ENCODE assay signal across 10 mouse cellular contexts in the genomic region with DNA sequence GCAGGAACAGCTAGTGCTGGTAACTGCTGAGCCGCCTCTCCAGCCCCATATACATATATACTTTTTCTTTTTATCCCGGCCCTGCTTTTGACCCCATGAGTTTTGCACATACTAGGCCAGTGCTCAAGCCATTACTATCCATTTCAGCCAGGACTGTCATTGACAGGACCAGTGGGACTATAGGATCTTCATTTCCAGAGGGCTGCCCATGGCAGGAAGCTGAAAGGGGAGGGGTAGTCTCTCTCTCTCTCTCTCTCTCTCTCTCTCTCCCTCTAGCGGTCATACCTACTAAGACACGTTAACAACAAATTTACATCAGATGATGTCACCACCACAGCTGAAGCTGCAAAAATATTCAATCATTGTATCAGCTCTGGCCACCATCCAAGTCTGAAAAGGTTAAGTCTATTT. TPM values are rescaled to one million over a fixed set of nuclear protein-coding genes. Genes with fewer than 3 reads are reported as not detected.
DNase-seq lines count a peak whose midpoint lies in the region; ATAC-seq and TF ChIP-seq lines count a peak whose summit lies in the region.
"Had no signal": no experiment of that assay in that cellular context is flagged by ENCODE, and none has a peak within 500 bp of the region (broad histone marks: within the 10 kb centered on the region; RNA-seq: fewer than 3 reads in every experiment).

No protein-coding gene starts in this region.

- WGBS in hindbrain, embryonic 10.5 days: 23% methylated on average over 4 of the region's 4 CpGs
- WGBS in hindbrain, embryonic 16.5 days: 18% methylated on average over 4 of the region's 4 CpGs
- 11% methylated on average over 4 of the region's 4 CpGs for WGBS in neural tube, embryonic 15.5 days

- H3K27me3 ChIP-seq in hindbrain, embryonic 10.5 days (ENCODE audit: insufficient read depth, poor library complexity, severe bottlenecking): peaks cover 47% of the 10 kb centered on the region
- peaks cover 4% of the 10 kb centered on the region for H3K27me3 ChIP-seq in hindbrain, embryonic 16.5 days (replicated peaks; ENCODE audit: control insufficient read depth, insufficient read depth, low read length)
- peaks cover 9% of the 10 kb centered on the region; the same call in 1 of the 2 replicates for H3K27me3 ChIP-seq in E14TG2a.4 (ENCODE audit: insufficient read depth, low read length)
- no peaks in the 10 kb centered on the region for H3K27me3 ChIP-seq in neural tube, embryonic 15.5 days (replicated peaks)
- H3K27me3 ChIP-seq: embryonic facial prominence, embryonic 15.5 days had no signal

- no peak overlapping the region for H3K4me2 ChIP-seq in hindbrain, embryonic 16.5 days (ENCODE audit: low read length)
- H3K4me2 ChIP-seq in neural tube, embryonic 15.5 days: no peak overlapping the region
- H3K4me2 ChIP-seq: embryonic facial prominence, embryonic 15.5 days; neural tube, embryonic 12.5 days had no signal

- no peaks in the 10 kb centered on the region for H3K36me3 ChIP-seq in hindbrain, embryonic 10.5 days
- H3K36me3 ChIP-seq in hindbrain, embryonic 16.5 days (ENCODE audit: control insufficient read depth, insufficient read depth, low read length): no peaks in the 10 kb centered on the region
- H3K36me3 ChIP-seq in E14TG2a.4 (ENCODE audit: insufficient read depth, low read length): peaks cover 4% of the 10 kb centered on the region
- H3K36me3 ChIP-seq in neural tube, embryonic 15.5 days: no peaks in the 10 kb centered on the region
- H3K36me3 ChIP-seq: embryonic facial prominence, embryonic 15.5 days; neural tube, embryonic 12.5 days had no signal

- H3K4me3 ChIP-seq in hindbrain, embryonic 10.5 days: no peak overlapping the region
- no peak overlapping the region for H3K4me3 ChIP-seq in hindbrain, embryonic 16.5 days (ENCODE audit: low read length)
- no peak overlapping the region for H3K4me3 ChIP-seq in E14TG2a.4 (replicated peaks; ENCODE audit: low read length)
- no peak overlapping the region for H3K4me3 ChIP-seq in neural tube, embryonic 15.5 days (replicated peaks)
- H3K4me3 ChIP-seq: embryonic facial prominence, embryonic 15.5 days; neural tube, embryonic 12.5 days had no signal

- no peak overlapping the region for H3K27ac ChIP-seq in hindbrain, embryonic 10.5 days
- no peak overlapping the region for H3K27ac ChIP-seq in hindbrain, embryonic 16.5 days (ENCODE audit: low read depth, low read length)
- peak overlapping the region; percentile 33; the same call in 1 of the 2 replicates for H3K27ac ChIP-seq in neural tube, embryonic 15.5 days (replicated peaks)
- H3K27ac ChIP-seq: embryonic facial prominence, embryonic 15.5 days; neural tube, embryonic 12.5 days had no signal

- peak; percentile 56 for TF ChIP-seq CTCF in E14TG2a.4 (conservative IDR thresholded peaks at IDR 0.05; ENCODE audit: low read length)

- ATAC-seq in hindbrain, embryonic 16.5 days: no peak
- peak; percentile 54 for ATAC-seq in inflammation-experienced regulatory T-cells, adult 6 months
- ATAC-seq in neural tube, embryonic 15.5 days (ENCODE audit: low FRiP score): no peak

- no peaks in the 10 kb centered on the region for H3K9me3 ChIP-seq in hindbrain, embryonic 10.5 days
- H3K9me3 ChIP-seq in hindbrain, embryonic 16.5 days (ENCODE audit: control insufficient read depth, low read length): no peaks in the 10 kb centered on the region
- no peaks in the 10 kb centered on the region for H3K9me3 ChIP-seq in E14TG2a.4 (ENCODE audit: low read length)
- no peaks in the 10 kb centered on the region for H3K9me3 ChIP-seq in neural tube, embryonic 15.5 days (replicated peaks)
- H3K9me3 ChIP-seq: embryonic facial prominence, embryonic 15.5 days; neural tube, embryonic 12.5 days had no signal

- H3K9ac ChIP-seq in hindbrain, embryonic 16.5 days (ENCODE audit: low read depth, low read length): no peak overlapping the region
- H3K9ac ChIP-seq in neural tube, embryonic 15.5 days (replicated peaks): no peak overlapping the region
- H3K9ac ChIP-seq: embryonic facial prominence, embryonic 15.5 days; neural tube, embryonic 12.5 days had no signal

- peak; percentile 57 for DNase-seq in hindbrain, embryonic 10.5 days (ENCODE audit: low spot score)
- peak; percentile 74 for DNase-seq in cerebellum, adult 9-11 months
- no peak for DNase-seq in adrenal gland, adult 18-20 months (ENCODE audit: low spot score in 2 of 2)
- DNase-seq in spleen, postnatal 14 days (ENCODE audit: low spot score in 2 of 2): no peak

- peaks cover 68% of the 10 kb centered on the region for H3K4me1 ChIP-seq in hindbrain, embryonic 10.5 days (replicated peaks)
- peaks cover 28% of the 10 kb centered on the region for H3K4me1 ChIP-seq in hindbrain, embryonic 16.5 days (ENCODE audit: control insufficient read depth, insufficient read depth, low read depth, low read length)
- H3K4me1 ChIP-seq in E14TG2a.4 (replicated peaks; ENCODE audit: low read depth, low read length): peaks cover 73% of the 10 kb centered on the region
- peaks cover 45% of the 10 kb centered on the region for H3K4me1 ChIP-seq in neural tube, embryonic 15.5 days

RNA-seq across cellular contexts. Expression of gene Tle6, which starts 1.9 kb away (rescaled TPM):
- polyA plus RNA-seq in hindbrain, embryonic 10.5 days (2016; fragmentation: Nextera tagmentation; extraction: Ambion mirVana): 6.9 and 7.1 TPM in 2 replicates
- 9.0 and 9.2 TPM in 2 replicates for polyA plus RNA-seq in hindbrain, embryonic 16.5 days (2015; fragmentation: Nextera tagmentation; extraction: Ambion mirVana)
- 1 to 10 TPM in 2 of 3 experiments, under 1 TPM in 1; 0.99 to 1.9 (median 1.7) TPM for polyA plus RNA-seq in inflammation-experienced regulatory T-cells, adult 6 months (2017; shearing (Covaris generic))
- polyA plus RNA-seq in neural tube, embryonic 15.5 days (2015; fragmentation: Nextera tagmentation; extraction: Ambion mirVana): 5.7 and 7.3 TPM in 2 replicates
- total RNA-seq in adrenal gland, adult 18-20 months (2021): 10 to 100 TPM; 21.4 to 37.3 TPM

RNA-seq across cellular contexts. Expression of gene BC025920, which starts 3.3 kb away (rescaled TPM):
- polyA plus RNA-seq in hindbrain, embryonic 10.5 days (2016; fragmentation: Nextera tagmentation; extraction: Ambion mirVana): 1.3 and 2.1 TPM in 2 replicates
- 1.6 and 2.3 TPM in 2 replicates for polyA plus RNA-seq in hindbrain, embryonic 16.5 days (2015; fragmentation: Nextera tagmentation; extraction: Ambion mirVana)
- polyA plus RNA-seq in inflammation-experienced regulatory T-cells, adult 6 months (2017; shearing (Covaris generic)): 1 to 10 TPM in 2 of 3 experiments, under 1 TPM in 1; 0.69 to 5.2 (median 4.1) TPM
- polyA plus RNA-seq in neural tube, embryonic 15.5 days (2015; fragmentation: Nextera tagmentation; extraction: Ambion mirVana): 1.3 and 2.3 TPM in 2 replicates
- total RNA-seq in adrenal gland, adult 18-20 months (2021): 1 to 10 TPM; 1.2 to 1.7 TPM

RNA-seq across cellular contexts. Expression of gene Sirt6, which starts 24.9 kb away (rescaled TPM):
- 52.5 and 57.3 TPM in 2 replicates for polyA plus RNA-seq in hindbrain, embryonic 10.5 days (2016; fragmentation: Nextera tagmentation; extraction: Ambion mirVana)
- 35.8 and 46.0 TPM in 2 replicates for polyA plus RNA-seq in hindbrain, embryonic 16.5 days (2015; fragmentation: Nextera tagmentation; extraction: Ambion mirVana)
- polyA plus RNA-seq in inflammation-experienced regulatory T-cells, adult 6 months (2017; shearing (Covaris generic)): 10 to 100 TPM; 23.3 to 26.7 (median 24.3) TPM
- 45.6 and 51.8 TPM in 2 replicates for polyA plus RNA-seq in neural tube, embryonic 15.5 days (2015; fragmentation: Nextera tagmentation; extraction: Ambion mirVana)
- 10 to 100 TPM; 18.2 to 21.5 TPM for total RNA-seq in adrenal gland, adult 18-20 months (2021)

RNA-seq across cellular contexts. Expression of gene Ankrd24, which starts 25.6 kb away (rescaled TPM):
- polyA plus RNA-seq in hindbrain, embryonic 10.5 days (2016; fragmentation: Nextera tagmentation; extraction: Ambion mirVana): 6.8 and 7.5 TPM in 2 replicates
- polyA plus RNA-seq in hindbrain, embryonic 16.5 days (2015; fragmentation: Nextera tagmentation; extraction: Ambion mirVana): 18.2 and 19.2 TPM in 2 replicates
- polyA plus RNA-seq in inflammation-experienced regulatory T-cells, adult 6 months (2017; shearing (Covaris generic)): 1 to 10 TPM in 1 of 3 experiments, under 1 TPM in 2; 0.72 to 1.3 (median 0.90) TPM
- polyA plus RNA-seq in neural tube, embryonic 15.5 days (2015; fragmentation: Nextera tagmentation; extraction: Ambion mirVana): 19.0 and 24.2 TPM in 2 replicates
- 10 to 100 TPM; 20.6 to 21.6 TPM for total RNA-seq in adrenal gland, adult 18-20 months (2021)

RNA-seq across cellular contexts. Expression of gene Tle2, which starts 28.4 kb away (rescaled TPM):
- polyA plus RNA-seq in hindbrain, embryonic 10.5 days (2016; fragmentation: Nextera tagmentation; extraction: Ambion mirVana): 8.6 and 15.7 TPM in 2 replicates
- 40.9 and 50.2 TPM in 2 replicates for polyA plus RNA-seq in hindbrain, embryonic 16.5 days (2015; fragmentation: Nextera tagmentation; extraction: Ambion mirVana)
- polyA plus RNA-seq in inflammation-experienced regulatory T-cells, adult 6 months (2017; shearing (Covaris generic)): 1 to 10 TPM in 2 of 3 experiments, not detected in 1; 1.4 TPM
- 41.8 and 49.9 TPM in 2 replicates for polyA plus RNA-seq in neural tube, embryonic 15.5 days (2015; fragmentation: Nextera tagmentation; extraction: Ambion mirVana)
- 10 to 100 TPM; 58.2 to 65.6 TPM for total RNA-seq in adrenal gland, adult 18-20 months (2021)

Comparison
In these comparisons a context has a peak if more than half of its experiments do, and no peak if none do; other contexts are left out.
1. DNase-seq: peak in hindbrain, embryonic 10.5 days (single experiment) and cerebellum, adult 9-11 months (single experiment); none in adrenal gland, adult 18-20 months (0 of 2) and spleen, postnatal 14 days (0 of 2).